Mouse (Mus musculus) right cerebral cortex, postnatal 36 days (tissue): ENCODE data around the gene Cebpe.

Experiments used
- DNase-seq, 2 experiments: peaks; one replicate each; pipeline ENCODE4 v3.0.0; 2022; ENCODE audit warnings: low spot score in 2 of 2, mixed read lengths in 1 of 2

Gene Cebpe

DNA sequence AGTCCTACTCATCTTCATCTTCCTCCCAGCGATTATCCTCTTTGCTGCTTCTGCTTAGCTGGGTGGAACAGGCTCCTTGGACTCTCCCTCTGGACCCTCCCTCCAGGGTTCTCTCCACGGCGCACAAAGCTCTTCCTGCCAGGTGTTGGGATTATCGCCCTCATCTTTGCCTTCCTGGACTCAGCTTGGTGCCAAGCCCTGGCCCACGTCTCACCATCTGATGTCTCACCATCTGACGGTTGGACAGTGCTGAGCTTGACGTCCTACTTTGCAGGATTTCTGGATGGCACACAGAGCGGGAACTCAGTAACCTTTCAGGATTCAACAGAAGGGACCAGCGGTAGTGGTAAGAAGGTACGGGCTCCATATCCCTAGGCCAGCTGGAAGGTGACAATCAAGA is 9.7 kb upstream of the Cebpe start:
- DNase-seq: no peak

DNA sequence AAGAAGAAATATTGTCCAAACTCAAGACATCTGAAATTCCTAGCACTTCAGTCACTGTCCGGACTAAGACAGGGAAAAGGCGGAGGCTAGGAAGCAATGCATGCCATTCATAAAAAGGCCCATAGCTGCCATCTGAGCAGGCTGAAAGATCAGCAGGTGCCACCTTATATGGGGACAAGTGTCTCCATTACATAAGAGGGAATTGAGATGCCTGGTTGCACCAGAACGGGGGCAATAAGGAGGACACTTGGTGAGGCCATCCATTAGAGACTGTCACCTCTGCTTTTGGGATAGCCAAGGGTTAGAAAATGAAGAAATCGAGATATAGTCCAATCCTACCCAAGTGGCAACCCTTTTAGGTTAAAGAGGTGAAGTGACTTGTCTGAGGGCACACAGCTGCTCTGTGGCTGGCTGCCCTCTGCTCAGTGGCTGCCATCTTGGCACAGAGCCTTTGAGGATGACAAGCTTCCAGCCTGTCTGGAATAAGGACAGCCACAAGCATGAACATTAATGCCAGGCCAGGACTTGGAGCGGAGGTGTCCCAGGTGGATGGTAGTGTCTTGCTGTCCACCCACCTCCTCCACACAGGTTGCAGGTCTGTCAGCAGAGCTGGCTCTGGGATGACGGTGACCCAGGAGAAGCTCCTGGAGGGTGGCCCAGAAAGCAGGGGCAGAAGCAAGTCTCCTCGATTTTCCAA is 8.8 kb upstream of the Cebpe start:
- no peak for DNase-seq

DNA sequence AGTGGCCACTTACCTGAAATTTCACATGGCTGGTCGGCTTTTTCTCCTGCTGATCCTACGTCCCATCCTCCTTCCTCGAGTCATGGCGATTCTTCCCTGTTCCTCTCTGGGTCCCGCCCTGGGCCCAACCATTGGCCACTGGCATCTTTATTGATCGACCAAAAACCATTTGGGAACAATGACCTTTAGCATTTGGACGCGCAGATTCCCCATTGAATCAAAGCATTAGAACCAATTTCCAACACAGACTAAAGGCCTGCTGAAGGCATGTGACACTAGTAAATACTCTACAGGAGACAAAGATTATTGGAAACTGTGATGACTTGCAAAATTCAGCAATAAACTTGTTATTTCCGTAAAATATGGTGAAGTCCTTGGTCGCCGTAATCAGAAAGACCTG is 8.1 kb upstream of the Cebpe start:
- DNase-seq: no peak

DNA sequence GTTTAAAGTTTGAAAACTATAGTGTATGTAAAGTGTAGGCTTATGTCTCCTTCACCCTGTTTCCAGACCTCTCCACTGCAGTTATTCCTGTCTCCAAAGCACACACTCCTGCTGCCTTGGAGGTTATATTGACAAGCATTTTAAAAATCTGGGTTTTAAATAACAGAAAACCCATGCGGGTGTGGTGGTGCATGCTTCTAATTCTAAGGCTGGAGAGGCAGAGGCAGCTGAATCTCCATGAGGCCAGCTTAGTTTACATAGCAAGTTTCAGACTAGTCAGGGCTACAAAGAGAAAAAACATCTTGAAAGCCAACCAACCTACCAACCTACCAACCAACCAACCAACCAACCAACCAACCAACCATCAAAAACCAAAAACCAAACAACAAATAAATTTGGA is 3.4 kb upstream of the Cebpe start:
- no peak for DNase-seq

DNA sequence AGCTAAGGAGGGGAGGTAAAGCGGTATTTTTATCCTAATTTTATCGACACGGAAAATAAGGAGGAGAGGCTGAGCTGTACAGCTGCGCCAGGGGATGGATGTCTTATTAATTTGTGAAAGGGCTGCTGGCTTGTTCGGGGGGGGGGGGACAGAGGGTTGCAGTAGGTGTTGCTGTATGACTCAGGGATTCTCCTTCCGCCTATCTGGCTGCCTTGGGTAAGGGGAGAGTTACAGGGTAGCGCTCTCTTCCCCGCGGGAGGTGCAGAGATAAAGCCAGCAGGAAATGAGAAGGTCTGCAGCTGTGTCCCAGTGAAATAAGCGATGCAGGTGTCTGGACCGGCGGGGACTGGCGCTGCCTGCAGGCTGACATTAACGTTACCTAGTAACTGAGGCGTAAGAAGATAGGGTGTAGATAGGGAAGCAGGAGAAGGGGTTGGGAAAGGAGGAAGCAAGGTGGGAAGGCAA is 2.7 kb upstream of the Cebpe start:
- DNase-seq: peak in 1 of 2 experiments; percentile 37

DNA sequence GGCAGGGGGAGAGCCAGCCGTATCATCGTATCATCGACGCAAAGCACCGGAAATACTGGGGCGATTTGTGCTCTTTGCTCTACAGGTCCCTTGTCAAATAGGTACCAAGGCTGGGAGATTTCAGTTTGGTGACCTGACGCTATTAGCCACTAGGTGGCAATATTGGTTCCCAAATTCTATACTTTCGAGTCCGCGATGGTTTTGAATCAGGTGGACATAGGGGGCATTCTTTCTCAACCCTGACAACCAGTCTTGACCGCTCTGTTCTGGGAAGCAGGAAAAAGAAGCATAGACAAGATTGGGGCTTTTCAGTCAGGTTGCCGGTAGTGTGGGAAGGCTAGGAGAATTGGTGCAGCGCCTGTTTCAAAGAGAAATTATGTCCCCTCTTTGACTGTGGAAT is 2.1 kb upstream of the Cebpe start:
- peak; percentile 65 to 72 for DNase-seq

DNA sequence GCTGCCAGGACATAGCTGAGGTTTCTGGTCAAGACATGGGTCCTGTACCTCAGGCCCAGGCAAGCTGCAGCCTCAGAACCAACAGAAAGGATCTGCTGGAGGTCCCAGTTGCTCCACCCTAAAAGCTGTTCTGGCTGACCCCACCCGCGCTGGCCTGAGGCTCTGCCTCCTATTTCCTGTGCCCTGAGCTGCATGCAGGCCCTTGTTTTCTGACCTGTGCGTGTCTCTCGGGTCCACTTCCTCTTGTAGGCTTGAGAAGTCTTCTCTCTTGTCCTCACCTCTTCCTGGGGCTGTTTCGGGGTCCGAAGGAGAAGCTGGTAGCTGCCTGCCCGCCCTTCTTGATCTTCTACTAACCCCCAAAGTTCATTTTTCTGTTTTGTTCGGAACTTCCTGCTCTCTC is 887 bp upstream of the Cebpe start:
- DNase-seq: no peak

DNA sequence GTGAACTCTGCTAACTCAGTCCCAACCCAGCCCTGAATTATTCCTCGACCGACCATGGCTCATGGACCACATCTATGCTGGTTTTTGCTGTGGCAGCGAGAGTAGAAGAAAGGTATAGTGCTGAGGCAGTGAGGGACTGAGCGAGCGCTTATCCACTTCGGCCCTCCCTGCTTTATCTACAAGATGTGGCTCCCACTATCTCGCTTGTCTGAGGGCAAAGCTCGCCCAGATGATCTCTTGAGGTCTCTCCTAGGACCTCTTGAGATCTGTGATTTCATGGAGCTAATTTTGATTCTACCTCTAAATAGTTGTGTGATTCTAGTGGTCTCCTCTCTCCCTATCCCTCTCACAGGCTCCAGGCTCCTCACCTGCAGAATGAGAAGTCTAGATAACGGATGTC is 2.9 kb downstream of the Cebpe start:
- DNase-seq: no peak

DNA sequence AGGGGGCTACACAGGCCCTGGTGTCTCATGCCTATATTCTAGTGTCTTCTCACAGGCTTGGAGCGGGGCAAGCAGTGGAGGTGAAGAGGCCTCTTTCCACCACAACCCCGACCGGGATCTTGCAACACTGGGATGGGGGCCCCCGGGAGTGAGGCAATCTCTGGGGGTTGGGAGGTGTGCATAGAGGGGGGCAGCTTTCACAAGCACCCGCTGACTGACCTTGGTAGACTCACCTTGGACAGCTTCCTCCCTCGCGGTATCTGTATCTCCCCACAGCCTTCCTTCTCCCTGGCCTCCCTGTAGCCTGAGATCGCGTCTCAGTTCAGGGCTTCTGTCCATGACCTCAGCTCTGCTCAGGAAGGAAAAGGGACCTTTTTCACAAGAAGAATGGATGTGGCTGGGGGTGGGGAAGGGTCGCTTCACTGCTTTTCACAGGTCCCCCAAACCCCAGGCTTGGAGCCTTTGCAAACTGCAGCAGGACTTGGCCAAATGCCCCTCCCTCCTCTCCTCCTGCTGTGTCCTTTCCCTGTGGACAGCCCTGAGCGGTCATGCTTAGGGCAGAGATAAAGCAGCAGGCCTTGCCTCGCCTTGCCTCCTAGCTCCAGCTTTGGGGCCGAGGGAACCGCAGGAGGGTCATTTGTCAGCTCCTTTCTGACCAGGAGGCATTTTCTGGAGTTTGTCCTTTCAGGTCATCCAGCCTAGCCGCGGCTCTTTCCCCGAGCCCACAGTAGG is 5.2 kb downstream of the Cebpe start:
- DNase-seq: no peak

DNA sequence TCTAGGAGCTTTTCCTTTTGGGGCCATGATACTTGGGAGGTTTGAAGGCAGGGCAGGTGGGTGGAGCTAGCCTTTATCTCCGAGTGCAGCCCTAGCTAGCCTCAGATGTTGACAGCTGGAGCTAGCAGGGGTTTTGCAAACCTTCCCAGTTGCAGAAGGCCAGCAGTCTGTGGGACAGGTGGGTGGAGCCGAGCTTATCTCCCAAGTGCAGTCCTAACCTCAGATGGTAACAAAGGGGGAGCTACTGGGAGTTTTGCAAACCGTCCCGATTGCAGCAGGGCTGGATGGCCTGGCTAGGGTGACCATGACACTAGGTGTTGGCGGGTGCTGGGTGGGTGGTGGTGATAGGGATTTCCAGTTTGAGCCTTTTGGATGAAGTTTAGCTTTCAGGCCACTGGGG is 6.1 kb downstream of the Cebpe start:
- no peak for DNase-seq

DNA sequence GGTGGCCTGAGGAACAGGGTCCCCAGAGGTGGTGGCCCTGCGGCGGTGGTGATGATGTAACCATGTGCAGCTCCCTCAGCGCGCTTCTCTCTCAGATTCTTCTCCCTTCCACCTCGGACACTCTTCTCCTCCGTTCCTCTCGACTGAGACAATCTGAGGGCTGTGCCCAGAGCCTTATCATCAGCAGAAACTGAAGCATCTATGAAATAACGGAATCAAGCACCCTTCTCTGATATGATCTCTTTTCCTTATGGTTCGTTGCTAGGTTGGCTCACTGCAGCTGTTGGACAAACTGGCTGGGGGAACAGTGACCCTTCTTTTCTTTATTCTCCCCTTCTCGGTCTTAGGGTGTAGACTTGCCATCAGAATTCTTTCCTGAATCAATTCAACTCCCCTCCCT is 8.8 kb downstream of the Cebpe start:
- DNase-seq: no peak

DNA sequence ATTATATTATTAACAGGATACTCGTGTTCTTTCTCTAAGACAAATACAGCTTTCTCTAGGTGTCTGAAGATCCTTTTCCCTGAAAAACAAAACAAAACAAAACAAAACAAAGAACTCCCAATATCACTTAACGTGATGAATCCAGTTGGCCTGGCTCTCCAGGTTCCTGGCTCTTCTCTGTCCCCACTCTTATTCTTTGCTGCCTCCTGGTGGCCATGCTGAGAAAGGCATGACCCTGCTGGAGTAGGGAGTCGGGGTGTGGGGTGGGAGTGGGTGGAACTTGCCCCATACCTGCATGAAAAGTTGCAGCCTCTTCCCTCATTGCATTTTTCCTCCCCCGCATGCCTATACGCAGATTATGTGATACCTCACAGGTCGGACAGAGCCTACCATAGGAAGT is 10.7 kb downstream of the Cebpe start:
- no peak for DNase-seq

DNA sequence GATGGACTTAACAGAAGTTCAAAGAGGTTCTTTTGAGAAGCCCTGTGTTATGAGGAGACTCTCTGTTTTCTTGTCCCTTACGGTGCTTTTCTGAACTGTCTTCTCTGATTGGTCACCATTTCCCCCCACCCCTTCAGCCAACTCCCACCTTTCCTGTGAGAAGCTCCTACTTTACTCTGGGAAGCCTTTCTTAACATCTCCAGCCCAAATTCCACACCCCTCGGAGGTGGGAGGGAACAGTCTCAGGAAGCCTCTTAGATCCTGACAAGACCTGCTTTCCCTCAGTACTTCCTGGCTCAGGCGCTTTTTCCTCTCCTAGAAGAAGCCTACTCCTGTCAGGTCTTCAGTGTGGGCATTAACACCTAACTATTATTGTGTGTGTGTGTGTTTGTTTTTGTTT is 12.4 kb downstream of the Cebpe start:
- no peak for DNase-seq

DNA sequence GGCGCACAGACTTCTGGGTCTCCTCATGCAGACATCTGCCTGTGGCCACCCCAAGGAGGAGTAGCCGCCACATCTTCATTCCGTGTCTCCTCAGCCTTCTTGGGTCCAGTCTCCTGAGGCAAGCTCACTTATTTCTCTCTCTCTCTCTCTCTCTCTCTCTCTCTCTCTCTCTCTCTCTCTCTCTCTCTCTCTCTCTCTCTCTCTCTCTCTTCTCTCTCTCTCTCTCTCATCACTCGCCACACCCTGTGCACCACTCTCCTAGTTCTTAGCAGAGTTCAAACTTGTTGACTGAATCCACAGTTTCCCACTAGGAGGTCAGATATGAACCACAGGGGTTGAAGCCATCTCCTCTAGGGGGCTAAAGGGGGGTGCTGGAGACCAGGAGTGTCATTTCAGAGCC is 13.2 kb downstream of the Cebpe start, which contains the start of gene Gm29776:
Gm29776 (minus strand) TSS at position 101 of the 400 bp plus-strand sequence.
- DNase-seq: no peak

DNA sequence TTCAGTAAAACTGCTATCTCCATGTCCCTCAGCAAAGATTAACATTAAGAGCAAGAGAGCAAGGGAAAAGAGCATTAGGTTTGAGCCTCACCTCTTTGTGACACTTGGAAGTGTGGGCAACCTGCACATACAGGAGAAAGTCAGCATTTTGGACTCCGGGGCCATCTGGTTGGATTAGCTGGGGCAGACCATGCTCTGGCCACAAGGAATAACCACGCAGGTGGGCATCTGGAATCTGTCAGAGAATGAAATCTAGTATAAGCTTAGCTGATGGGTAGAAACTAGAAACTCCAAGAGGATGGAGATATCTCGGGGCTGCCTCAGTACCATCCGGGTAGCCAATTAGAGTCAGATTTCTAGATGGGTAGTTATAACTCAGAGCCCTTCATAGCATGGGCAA is 15.2 kb downstream of the Cebpe start:
- DNase-seq: no peak

DNA sequence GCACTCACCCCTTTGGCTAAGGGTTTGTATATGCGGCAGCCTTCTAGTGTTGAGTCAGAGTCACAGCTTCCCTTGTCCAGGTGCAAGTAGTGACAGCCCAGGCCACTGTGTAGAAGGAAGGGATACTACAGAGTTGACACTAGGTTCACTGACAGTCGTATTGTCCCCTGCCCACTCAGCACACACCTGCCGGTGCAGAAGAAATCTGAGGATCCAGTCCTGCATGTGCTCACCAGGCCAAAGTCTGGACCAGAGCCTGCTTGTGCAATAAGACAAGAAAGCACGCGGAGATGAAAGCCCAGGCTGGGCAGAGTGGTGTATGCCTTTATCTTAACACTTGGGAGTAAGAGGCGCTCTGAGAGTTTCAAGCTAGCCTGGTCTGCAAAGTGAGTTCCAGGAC is 16.9 kb downstream of the Cebpe start:
- DNase-seq: no peak

DNA sequence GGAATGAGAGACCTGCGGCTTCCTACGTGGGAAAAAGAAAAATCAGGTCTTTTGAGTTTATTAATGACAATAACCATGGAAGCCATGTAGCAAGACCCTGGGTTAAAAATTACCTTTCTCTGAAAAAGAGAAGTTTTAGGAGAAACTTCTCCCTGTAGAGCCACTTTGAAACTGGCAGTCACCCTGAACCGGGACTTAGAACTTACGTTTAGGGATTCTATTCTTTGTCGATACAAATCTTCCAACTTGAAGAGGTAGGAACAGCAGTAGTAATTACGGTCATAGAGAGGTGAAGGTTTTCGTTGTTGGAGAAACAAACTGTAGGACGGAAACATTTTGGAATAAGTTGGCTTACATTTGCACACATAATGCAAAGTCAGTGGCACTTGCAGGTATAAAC is 24.7 kb downstream of the Cebpe start:
- no peak for DNase-seq

DNA sequence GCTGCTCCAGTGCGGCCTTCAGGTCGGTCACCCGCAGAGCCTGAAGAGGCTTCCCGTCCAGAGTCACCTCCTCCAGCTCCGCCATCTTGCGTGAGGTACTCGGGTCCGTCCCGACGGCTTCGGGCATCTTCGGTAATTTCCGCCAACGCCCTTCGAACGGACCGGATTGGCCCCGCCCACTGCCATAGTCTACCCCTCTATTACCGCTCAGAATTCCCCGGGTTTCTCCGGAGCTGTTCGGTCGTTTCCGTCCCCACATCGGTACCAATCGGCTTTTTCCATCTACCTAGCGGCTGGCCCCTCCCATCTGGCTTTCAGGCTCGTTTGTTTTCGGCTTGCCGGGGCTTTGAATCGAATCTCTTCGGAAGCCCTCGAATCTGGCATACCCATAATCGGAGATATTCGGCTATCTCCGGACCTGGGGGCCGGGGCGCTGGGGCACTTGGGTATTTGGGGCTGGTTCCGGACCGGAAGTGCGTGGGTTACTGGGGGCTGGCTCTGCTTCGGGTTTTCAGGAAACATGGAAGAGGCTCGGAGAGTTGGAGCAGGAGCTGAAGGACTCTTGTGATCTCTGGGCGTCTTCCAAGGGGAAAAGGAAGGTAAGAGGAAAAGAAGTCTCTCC is 25.3 kb downstream of the Cebpe start, which contains the start of gene Acin1:
Acin1 (minus strand) TSS at position 410 of the 622 bp plus-strand sequence.
- DNase-seq: peak; percentile 100

DNA sequence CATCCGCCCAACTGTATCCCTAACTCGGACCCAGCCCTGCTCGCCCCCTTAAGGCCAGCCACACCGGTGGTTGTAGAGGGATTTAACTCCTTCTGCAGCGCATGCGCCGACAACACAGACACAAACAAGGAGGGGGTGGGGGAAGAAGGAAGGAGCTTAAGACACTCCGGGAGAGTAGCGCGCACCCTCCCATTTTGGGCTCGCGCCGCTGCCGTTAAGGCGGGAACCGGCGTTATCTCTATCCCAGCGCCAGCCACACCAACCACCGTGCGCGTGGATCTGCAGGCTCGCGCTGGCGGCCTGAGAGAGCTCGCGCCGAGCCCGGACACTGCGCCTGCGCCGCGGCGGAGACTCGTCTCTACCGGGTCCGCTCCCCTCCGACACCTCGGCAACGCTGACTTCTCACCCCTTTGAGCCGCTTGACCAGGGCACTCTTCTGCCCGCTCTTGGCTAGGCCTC is 25.9 kb downstream of the Cebpe start, which contains the start of gene 1700123O20Rik:
1700123O20Rik (plus strand) TSS at position 154 of the 459 bp plus-strand sequence.
- peak in 1 of 2 experiments; percentile 72 for DNase-seq

DNA sequence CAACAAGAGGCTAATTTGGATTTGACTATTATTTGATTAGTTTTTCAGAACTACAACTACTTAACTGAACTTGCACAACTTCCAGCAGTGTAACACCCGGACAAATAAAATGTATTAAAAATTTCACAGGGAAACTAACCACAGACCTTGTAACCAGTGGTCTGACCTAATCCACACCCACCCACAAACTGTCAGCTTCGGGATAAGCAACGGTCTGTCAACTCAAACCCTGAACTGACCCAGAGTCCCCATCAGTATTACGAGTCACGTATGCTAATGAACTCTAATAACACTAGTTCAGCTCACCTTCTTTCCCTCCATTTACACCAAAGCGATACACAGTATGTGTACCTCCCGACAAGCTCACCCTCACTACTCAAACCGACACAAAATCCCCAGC is 26.5 kb downstream of the Cebpe start:
- DNase-seq: no peak

DNA sequence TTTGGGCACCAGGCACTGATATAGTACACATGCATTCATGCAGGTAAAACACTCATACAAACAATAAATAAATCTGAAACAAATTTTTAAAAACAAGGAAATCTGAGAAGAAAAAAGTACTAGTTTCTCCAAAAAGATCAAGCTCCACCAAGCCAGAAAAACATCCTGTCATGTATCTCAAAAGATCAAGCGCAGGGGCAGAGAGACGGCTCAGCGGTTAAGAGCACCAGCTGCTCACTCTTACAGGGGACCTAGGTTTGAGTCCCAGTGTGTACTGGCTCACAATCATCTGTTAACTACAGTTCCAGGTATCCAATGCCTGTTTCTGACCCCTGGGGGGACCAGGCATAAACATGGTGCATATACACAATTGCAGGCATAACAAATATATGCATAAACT is 29.6 kb downstream of the Cebpe start:
- DNase-seq: no peak

DNA sequence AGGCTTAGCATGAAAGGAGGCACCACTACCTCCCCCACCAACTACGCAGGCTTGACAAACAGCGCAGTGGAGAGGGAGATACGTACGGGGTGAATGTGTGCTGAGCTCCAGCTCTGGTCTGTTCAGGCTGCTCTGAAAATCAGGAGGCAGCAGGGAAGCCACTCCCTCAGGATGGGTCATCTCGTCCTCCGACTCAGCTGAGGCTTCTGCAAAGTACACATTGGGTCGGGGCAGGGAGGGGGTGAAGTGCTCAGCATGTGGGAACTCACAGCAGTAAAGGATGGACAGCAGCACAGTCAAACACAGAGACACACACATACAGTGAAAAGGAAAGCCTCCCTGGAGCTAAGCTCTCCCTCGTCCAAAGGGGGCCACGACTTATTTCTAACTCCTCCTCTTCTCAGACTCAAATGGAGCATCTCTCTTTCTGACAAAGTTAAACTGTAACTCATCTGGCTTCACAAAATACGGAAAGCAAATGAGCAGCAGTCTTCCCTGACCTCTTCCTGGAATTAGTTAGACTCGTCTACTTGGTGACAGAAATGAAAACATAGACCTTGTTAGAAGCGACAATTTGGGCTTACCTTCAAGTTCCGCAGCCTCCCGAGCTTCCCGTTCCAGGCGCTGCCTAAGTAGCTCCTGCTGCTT is 33.2 kb downstream of the Cebpe start:
- no peak for DNase-seq
